Mouse (Mus musculus): ENCODE data around the gene Gpr25.

Gpr25 gene

DNA sequence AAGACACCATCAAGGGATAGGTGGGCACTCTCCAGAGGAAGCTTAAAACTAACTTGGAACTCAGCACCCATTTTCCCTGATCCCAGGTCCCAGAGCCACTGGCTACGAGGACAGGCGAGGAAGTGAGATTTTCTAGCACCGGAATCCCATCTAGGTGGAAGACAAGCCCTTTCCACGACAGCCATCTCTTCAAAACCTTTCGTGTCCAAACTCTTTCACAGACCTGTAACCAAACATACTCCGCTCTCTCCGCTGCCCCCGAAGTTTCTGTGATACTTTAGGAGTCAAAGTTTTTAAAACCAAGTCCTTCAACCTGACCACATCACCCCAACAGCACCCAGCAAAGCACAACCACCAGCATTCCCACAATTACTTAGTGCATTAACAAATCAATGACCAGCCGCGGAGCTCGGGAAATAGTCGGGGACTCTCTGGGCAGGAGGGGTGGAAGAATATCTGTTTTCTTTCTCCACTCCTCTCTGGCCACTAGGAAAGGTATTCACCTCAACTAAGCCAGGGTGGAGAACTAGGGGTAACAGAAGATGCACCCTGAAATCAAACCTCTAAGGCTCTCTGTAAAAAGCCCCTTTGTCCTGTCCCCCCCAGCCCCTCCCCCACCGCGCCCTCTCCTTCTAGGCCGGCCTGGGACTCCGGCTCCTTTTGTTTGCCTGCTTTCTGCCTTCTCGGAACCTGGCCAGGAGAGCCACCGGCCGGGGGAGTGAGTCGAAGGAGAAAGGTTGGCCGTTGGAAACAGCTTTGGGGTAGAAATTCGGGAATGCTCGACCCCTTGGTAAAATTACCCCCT, 27.5 kb downstream of the Gpr25 start:
- in situ Hi-C loops (cut with MseI, MboI), result no loop called here

- in situ Hi-C loops (cut with MseI, MboI), result no loop called here
These were observed 28.3 kb downstream of the Gpr25 start for GRCm38 (mm10) chr1:136232285-136232926.

DNA sequence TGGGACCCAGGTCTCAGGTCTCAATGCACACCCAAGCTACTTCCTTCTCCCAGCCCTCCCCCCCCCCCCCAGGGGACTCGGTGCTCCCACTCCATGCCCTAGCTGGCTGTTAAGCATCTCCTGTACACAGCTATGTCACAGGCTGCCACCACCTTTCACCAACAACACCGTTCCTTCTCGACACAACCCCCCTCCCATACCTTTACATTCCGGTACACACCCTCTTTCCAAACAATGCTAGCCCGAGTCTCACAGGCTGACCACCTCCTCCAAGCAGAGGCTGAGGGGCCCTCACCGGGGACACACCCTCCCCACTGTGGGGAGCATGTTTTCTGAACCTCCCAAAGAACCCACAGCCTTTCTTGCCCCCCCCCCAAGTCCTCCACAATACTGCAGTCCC, 29.1 kb downstream of the Gpr25 start:
- in situ Hi-C loops (cut with MseI, MboI), result no loop called here

DNA sequence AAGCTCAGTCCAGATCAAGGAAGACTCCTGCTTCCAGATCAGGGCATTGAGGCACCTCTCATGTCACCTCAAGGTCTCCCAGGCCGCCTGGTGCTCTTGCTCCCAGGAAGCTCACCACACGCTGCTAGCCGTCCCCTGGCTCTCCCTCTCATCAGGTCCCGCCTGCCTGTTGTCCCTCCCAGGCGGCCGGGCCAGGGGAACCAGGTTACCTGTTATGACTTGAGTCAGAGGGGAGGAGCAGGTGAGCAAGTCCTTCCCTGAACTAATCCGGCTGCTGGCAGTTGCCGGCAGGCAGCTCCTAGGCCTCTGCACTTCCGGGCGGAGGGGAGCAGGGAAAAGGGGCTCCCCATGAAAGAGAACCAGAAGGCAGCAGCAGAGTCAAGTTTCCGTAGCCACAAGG, 30.5 kb downstream of the Gpr25 start:
- in situ Hi-C loops (cut with MseI, MboI), result no loop called here

DNA sequence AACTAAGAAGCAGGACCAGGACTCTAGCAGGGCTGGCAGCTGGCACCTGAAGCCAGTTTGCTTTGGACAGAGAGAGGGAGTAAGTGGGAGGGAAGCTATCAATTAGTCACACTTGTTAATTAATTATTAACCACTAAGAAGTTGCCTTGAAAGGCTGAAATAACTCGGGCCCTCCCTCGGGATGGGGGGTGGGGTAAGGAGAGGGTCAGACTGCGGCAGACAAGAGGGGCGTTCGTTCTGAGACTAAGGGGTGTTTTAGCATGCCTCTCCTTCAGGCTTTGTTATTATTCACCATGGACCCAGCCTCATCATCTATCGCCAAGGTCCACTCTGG, 31.7 kb downstream of the Gpr25 start:
- in situ Hi-C loops (cut with MseI, MboI), result no loop called here

DNA sequence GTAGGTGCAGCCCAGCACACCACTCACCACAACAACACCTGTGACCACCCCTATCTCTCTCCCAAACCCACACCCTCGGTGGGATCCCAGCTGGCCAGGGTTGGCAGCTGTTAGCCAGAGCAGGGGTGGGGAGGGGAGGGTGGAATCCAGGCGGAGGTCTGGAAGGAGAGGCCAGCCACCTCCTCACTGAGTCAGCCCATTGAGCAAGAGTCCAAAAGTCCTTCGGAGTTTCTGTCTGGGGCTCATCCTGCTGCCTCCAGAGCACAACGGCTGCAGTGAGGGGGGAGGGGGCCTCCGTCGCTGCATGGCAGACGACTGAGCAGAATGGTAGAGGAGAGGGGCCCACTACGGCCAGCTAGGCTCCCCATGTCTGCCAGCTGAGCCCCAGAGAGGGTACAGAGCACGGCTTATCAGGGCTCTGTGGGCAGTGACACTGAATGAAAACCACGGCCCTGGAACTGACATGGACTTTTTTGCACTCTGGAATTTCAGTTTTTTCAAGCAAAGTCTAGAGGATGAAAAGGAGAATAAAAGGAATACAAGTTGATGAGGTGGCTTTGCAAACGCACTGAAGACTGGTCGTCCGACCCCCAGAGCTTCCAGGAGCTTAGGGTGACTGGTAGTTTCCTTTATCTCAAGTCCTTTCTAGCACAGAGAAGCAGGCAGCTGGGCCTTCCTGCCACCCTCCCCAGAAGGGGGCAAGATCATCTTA, 32.2 kb downstream of the Gpr25 start:
- in situ Hi-C loops (cut with MseI, MboI), result no loop called here

DNA sequence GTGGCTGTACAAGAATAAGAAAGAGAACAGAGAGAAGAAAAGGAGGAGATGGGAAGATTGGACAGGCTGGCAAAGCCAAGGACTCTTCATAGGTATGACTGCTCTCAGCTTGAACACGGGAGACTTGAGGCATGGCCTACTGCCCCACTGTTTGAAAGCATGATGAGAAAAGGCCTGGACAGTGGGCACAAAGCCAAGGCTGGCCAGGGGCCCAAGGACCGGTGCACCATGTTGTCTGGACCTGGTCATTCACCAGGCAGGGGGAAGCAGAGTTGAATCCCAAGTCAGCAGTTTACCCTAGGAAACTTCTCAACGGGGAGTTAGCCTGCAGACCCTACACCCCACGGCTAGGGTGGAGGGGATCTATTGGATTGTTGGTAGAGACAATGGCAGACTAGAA, 32.8 kb downstream of the Gpr25 start:
- in situ Hi-C loops (cut with MseI, MboI), result no loop called here

DNA sequence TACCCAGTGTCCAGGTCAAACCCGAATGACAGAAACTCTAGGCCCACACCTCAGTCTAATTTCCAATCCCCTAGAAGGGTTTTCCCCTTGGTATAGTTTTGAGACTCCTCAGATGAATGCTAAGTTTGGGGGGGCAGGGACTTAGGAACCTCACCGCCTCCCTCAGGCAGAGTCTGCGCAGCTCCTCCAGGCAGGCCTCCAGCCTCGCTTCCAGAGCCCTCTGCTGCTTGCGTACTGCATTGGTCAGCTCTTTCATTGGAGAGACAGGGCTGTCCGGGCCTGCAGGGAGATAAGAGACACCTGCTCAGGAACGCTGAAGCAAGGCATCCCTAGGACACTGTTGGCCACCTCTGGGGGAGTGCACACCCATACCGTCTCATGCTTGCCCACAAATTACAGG, 34.0 kb downstream of the Gpr25 start:
- in situ Hi-C loops (cut with MseI, MboI), result no loop called here

DNA sequence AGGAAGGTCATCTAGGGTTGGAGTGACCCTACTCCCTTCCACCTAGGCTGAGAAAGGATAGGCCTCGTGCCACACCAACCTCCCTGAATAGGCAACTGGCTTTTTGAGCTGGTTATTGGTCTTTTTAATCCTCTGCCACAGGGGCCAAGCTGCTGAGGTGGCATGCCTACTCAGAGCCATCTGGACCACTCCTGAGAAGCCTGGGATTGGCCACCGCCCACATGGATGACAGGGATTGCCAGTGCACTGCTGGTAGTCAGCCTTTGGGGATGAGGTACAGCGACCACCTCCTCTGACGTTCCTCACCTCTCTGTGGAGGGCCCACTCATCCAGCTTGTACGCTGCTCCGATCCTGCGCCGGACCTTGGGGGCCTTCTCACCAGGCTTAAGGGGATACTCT, 34.8 kb downstream of the Gpr25 start:
- in situ Hi-C loops (cut with MseI, MboI), result no loop called here

DNA sequence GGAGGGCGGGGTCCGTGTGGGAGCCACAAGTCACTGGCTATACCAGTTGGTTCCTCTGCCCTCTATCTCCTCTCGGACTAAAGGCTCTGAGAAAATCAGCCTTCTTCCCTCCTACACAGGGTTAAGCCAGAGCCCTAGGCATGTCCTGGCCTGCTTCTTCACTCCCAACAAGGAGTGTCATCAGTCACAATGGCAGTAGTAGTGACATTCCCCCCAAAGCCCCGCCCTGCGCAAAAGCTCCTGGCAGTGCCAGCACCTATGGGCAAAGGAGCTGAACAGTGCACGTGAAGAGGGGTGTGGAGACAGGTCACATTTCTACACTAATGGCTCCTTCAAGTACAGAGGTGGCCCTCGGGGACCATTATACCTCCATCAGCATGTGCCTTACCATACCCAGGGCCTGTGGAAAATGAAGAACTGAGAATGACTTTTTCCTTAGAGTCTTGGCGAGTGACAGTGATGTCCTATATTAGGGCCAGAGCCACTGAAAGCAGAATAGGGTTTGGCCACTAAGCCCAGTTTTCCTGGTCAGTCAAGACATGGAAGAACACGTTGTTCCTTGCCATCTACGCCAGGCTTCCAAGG, 36.8 kb downstream of the Gpr25 start:
- in situ Hi-C loops (cut with MseI, MboI), result no loop called here

DNA sequence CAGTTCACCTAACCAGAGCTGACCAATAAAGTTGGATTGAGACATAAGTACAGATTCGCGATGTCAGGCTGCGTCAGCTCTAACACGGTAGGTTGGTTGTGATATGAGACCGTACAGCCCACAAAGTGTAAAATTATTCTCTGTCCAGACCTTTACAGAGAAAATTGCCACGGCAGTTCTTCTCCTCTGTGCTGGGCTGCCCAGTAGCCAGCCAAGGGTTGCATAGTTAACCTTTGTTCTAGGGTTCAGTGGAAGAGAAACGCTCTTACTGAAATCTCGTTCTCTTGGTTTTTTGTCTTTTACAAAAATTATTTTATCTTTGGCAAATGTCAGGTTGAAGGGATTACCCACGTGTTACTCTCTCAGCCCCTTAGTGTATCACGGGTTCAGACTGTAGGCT, 38.3 kb downstream of the Gpr25 start:
- in situ Hi-C loops (cut with MseI, MboI), result no loop called here

GRCm38 (mm10) chr1:136220037-136220871, 40.4 kb downstream of the Gpr25 start:
- in situ Hi-C loops (cut with MseI, MboI), result no loop called here

GRCm38 (mm10) chr1:136214304-136214703, 46.4 kb downstream of the Gpr25 start:
- in situ Hi-C loops (cut with MseI, MboI), result no loop called here

GRCm38 (mm10) chr1:136212803-136213202, 47.9 kb downstream of the Gpr25 start, which contains the start of gene Mroh3:
Gene Mroh3, minus strand, starts transcription at chr1:136212828.
- in situ Hi-C loops (cut with MseI, MboI), result no loop called here
